Mouse (Mus musculus): ENCODE measurements around the gene Atrip. TPM values are rescaled to one million over a fixed set of nuclear protein-coding genes. Genes with fewer than 3 reads are reported as not detected.

The Atrip gene
- total RNA-seq, 2 experiments from 2014 or later = 7.8 to 8.3 TPM

DNA sequence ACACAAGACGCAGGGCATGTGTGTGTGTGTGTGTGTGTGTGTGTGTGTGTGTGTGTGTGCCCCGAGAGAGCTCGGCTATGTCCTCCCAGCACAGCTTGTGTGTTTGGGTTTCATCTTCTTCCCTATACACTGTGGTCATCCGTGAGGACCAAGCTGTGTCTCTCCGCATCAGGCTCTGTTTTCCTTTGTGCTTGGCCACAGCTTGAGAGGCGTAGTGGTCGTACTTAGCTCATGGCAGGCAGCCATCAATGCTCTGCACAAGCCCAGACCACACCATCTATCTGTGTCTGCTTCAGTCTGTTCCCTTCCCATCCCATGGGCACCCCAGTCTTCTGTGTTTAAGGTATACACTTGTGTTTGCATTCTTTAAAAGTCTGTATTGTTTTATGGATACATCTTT is 32.6 kb downstream of the Atrip start:
- intact Hi-C loops (cut with DNase I) = no loop called here
- DNase-seq = no peak

GRCm38 (mm10) chr9:109040906-109041305 is 33.0 kb downstream of the Atrip start:
- DNase-seq = no peak
- intact Hi-C loops (cut with DNase I) = no loop called here

- intact Hi-C loops (cut with DNase I) = no loop called here
- DNase-seq = no peak
Observed at GRCm38 (mm10) chr9:109040216-109040615, 33.7 kb downstream of the Atrip start.

DNA sequence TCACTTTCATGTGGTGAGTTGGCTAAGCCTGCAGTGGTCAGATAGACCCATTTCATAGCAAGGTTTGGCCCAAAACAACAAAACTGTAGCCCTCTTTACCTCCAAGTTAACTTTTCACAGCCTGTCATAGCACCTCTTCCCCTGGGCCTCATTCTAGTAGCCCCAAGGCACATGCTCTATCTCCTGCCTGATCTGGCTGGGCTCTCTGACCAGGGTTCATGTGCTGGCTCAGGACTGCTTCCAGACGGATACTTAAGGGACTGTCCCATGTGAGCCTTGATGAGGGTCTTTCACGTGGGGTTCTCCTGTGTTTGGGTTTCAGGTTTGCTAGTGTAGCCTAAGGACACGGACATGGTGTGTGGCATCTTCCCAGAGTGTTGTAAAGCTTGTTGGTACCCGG is 34.2 kb downstream of the Atrip start:
- DNase-seq = no peak
- intact Hi-C loops (cut with DNase I) = no loop called here

DNA sequence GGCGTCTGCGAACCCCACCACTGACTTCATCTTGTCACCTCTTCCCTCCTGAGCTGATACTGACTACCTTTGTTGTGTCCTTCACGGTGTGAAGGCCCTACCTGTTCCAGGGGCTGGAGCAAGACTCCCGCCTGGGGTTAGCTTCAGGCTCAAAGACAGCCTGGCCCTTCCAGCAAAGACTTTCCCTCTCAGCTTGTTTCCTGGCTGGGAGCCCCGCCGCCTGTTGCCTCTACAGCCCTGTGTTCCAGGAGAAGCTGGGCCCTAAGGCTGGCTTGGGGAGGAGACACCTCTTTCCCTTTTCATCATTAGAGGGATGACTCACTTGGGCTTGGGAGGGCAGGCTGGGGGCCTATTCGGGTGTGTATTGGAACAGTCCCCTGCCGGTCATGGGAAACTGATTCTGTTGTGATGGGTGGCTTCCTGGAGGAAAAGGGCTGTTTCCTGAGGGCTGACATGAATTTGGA is 35.0 kb downstream of the Atrip start:
- intact Hi-C loops (cut with DNase I) = no loop called here
- peak; percentile 61 to 62 for DNase-seq

DNA sequence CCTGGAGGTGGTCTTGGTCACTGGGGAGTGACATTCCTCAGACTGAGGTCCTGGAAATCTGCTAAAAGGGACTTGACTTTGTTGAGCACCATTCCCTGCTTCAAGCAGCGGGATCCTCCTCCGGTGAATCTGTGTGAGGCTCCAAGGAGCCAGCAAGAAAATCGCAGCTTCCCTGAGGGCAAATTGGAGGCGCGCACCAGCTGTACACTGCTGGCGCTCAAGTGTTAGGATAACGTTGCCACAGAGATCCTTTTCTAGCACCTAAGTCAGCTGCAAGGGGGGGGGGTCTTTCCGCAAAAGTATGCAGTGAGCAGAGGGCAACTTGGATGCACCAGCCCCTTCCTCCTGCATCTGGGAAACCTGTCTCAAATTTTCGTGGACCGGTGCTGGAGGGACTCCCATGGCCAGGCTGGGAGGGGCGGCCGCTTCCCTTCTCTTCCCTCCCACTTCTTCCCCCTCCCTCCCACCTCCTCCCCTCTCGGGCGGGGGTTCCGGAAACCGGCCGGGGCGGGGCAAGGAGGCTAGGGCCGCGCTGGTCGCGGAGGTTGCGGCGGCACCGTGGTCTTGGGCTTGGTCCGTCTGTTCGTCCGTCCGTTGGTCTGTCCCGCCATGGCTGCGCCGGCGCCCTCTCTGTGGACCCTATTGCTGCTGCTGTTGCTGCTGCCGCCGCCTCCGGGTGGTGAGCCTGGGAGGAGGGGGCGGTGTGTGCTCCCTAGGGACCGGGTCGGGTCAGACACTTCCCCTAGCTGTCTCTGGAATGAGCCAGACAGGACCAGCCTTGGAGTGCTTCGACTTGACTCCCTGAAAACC is 35.6 kb downstream of the Atrip start, which contains the start of gene Shisa5:
Gene Shisa5, plus strand, starts transcription at position 480 of the 810 bp plus-strand sequence.
- intact Hi-C loops (cut with DNase I) = no loop called here
- DNase-seq = peak; percentile 77 to 82

GRCm38 (mm10) chr9:109032435-109032834 is 41.5 kb downstream of the Atrip start:
- intact Hi-C loops (cut with DNase I) = no loop called here
- no peak for DNase-seq

DNA sequence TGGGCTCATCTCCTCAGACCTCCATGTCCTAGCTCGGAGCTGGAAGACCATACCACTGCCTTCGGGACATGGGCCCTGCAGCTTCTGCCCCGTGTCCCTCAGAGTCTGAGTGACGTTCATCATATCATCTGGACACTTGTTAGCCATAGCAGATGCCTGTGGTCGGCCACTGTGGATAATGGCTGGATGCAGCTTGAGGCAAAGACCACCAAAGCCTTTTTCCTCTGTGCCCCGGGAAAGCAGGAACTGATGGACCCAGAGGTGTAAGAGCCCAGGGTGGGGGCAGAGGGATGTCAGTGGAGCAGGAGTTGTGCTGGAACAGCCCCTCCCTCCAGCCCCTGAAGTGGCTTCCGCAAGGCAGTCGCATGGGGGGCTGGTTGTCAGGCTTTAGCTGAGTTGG is 42.2 kb downstream of the Atrip start:
- DNase-seq = no peak
- intact Hi-C loops (cut with DNase I) = no loop called here

- DNase-seq = no peak
- intact Hi-C loops (cut with DNase I) = no loop called here
Observed at GRCm38 (mm10) chr9:109031001-109031400, 42.9 kb downstream of the Atrip start.

GRCm38 (mm10) chr9:109030312-109030711 is 43.6 kb downstream of the Atrip start:
- no peak for DNase-seq
- intact Hi-C loops (cut with DNase I) = no loop called here

DNA sequence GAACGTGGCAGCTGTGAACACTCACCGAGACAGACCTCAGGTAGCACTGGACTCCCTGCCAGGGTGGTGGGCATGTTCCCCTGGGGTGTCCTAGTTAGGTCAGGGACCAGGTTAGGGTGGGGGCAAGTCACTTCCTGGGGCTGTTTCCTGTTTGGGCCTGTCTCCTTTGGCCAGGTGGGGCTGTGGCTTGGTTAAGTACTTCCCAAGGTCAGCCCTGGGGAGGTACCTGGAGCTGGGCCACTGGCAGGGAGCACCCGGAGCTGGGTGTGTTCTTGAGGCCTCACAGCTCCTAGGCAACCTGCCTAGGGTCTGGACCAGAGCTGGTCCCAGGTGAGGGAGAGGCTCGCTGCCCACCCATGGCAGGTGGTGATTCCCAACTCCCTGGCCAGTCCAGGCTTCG is 45.0 kb downstream of the Atrip start:
- DNase-seq = no peak
- intact Hi-C loops (cut with DNase I) = no loop called here

DNA sequence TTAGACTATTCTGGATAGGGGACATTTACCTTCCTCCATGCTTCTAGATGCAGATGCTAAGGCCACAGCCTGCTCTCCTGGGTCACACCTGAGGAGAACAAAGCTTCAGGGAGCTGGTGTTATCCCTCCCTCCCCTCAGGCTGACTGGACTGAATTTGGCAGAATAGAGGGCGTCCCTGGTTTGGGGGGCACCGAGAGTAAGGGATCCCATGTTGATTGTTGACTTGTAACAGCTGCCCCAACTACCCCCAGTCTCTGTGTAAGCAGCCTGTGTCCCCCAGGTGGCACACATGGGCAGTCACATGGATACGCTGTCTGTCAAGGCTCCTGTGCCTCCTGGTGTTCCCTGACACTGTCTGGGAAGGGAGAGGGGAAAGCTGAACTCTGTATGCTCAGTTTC is 45.5 kb downstream of the Atrip start:
- intact Hi-C loops (cut with DNase I) = no loop called here
- no peak for DNase-seq

GRCm38 (mm10) chr9:109027521-109027920 is 46.4 kb downstream of the Atrip start:
- intact Hi-C loops (cut with DNase I) = no loop called here
- no peak for DNase-seq

- no peak for DNase-seq
- intact Hi-C loops (cut with DNase I) = no loop called here
Observed at GRCm38 (mm10) chr9:109022866-109023685, 50.8 kb downstream of the Atrip start.

DNA sequence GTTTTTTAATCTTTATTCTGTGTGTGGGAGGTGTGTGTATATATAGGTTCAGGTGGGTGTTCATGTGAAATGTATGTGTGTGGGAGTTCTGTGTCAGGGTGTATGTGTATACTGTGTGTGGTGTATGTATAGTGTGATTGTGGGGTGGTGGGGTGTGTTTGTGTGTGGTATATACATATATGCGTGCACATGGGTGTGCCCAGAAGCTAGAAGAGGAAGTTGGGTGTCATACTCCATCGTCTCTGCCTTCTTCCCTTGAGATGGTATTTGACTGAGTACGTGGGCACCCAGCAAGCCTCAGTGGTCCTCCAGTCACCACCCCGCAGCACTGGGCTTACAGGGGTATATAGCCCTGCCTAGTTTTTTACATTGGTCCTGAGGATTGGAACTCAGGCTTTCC is 52.5 kb downstream of the Atrip start:
- intact Hi-C loops (cut with DNase I) = no loop called here
- DNase-seq = no peak

DNA sequence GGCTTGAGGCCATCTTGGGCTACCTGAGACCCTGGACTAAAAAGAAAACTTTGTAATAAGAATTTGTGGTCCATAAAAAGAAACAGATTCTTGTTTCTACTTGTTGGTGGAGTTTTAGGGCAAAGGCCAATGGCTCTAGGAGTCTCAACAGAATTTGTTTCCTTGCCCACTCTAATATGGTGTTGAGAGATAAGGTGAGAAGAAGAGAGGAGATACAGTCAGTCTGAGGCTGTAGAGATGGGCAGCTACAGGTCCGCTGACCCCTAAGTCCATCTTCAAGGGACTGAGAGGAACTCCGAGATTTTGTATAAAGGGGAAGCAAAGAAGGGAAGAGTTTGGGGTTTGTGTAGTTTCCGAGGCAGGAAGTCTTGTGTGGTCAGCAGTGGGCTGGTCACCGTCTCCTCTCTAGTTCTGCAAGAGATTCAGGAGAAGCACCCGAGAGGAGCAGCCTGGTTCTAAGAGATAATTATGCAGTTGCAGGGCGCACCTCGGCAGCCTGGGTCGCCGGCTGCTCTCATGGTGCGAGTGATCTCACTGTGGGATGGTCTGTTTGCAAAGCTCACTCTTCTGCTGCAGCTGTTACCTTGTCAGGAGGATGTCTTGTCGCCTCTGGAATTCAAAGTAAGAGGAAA is 56.8 kb downstream of the Atrip start:
- intact Hi-C loops (cut with DNase I) = no loop called here

GRCm38 (mm10) chr9:109015397-109015796 is 58.5 kb downstream of the Atrip start:
- intact Hi-C loops (cut with DNase I) = no loop called here
- DNase-seq = no peak

More for the DNA sequence above, 56.8 kb downstream of the Atrip start:
- DNase-seq = peak in 1 of 2 experiments; percentile 10

GRCm38 (mm10) chr9:109010316-109010690 is 63.6 kb downstream of the Atrip start:
- DNase-seq = peak in 1 of 2 experiments; percentile 36
- intact Hi-C loops (cut with DNase I) = no loop called here

DNA sequence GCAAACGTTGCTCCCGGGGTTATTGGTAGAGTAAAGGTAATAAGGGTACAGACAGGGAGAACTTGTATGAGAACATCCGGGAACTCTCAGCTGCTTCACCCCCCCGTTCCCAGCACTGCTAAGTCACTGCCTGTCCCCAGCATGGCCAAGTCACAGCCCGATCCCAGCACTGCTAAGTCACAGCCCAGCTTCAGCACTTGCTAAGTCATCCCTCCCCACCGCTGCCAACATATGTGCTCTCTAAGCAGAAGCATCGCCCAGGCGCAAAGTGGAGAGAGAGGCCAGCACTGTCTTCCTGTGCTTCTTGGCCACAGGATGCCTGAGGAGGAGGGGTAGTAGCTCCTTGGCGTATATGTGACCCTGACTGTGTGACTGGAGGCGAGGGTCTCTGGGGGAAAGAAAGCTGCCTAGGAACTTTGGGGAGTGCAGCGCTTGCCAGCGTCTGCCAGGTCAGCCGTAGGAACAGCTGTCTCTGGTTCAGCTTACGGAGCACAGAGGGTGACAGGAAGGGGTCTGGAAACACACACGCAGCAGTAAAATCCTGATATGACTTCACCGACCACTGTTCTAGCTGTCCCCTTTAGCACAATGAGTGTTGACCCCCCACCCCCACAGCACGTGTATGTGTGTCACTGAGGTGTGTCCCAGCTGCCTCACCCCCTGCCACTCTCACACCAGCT is 64.1 kb downstream of the Atrip start:
- intact Hi-C loops (cut with DNase I) = no loop called here
- DNase-seq = peak; percentile 57 to 69

DNA sequence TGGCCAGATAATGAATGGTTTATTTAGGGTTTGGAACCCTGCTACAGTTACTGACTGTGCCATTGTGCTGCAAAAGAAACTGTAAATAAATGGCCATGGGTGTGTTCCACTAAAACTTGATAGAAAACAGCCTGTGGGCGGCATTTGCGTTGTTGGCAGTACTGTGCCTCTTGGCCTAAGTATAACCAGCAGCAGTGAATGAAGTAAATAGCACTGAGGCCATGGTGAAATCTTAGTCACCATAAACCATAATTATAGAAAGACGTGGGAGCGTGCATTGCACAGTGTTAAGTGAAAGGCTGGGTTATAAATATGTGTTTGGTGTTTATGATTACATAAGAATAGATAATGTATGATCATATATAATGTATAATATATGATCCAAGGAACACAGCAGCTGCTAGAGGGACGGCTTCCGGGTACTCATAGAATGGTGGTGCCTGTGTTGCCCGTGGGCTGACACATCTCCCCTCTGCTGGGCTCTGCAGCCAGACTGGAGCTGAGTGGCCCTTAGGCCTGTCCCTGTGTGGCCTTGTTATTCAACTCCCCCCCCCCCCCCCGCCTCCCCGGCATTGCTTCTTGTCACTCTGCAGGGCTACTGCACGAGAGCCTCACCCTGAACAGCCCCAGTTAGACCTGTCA is 64.8 kb downstream of the Atrip start:
- intact Hi-C loops (cut with DNase I) = no loop called here
- no peak for DNase-seq

Data from gastrocnemius, postnatal 36 days (tissue).